Mouse (Mus musculus) large intestine, adult 2 months (tissue): Measurements from ENCODE around the gene Aqp2. TPM values are rescaled to one million over a fixed set of nuclear protein-coding genes. Genes with fewer than 3 reads are reported as not detected.

ENCODE experiments used
- DNase-seq: peaks from one replicate; pipeline ENCODE4 v3.0.0-alpha.2; 2012; ENCODE audit warnings: low read depth, low spot score
- WGBS: fragments of 180-500 bp; shearing (Covaris S2); methylation state at CpG from one replicate; pipeline ENCODE4 v1.1.7; 2018; 5-methylcytosine and 5-hydroxymethylcytosine counted together
- polyA plus RNA-seq: library from polyadenylated mRNA; depleted of rRNA; stranded (reverse); fragments of >200 nt; gene quantifications from 2 replicates; pipeline ENCODE4 v1.2.3, GENCODE M21; 2012; rRNA removed

The Aqp2 gene
- not detected in 2 replicates for polyA plus RNA-seq

GRCm38 (mm10) chr15:99578802-99579485 lies at the start of gene Aqp2:
Aqp2 (plus strand) TSS chr15:99579055.
- DNase-seq = no peak
- WGBS = 80% methylated on average over 26 of the region's 26 CpGs

GRCm38 (mm10) chr15:99531146-99531545 lies 47.7 kb upstream of the Aqp2 start:
- 17% methylated on average over 6 of the region's 6 CpGs for WGBS
- DNase-seq = no peak

- 66% methylated on average over 3 of the region's 3 CpGs for WGBS
- DNase-seq = no peak
Measured at GRCm38 (mm10) chr15:99532023-99532422, 46.8 kb upstream of the Aqp2 start.

GRCm38 (mm10) chr15:99536889-99537862 lies 41.7 kb upstream of the Aqp2 start:
- DNase-seq = no peak
- WGBS = 56% methylated on average over 11 of the region's 11 CpGs

- 74% methylated on average over 8 of the region's 8 CpGs for WGBS
- DNase-seq = no peak
Measured at GRCm38 (mm10) chr15:99539891-99540290, 39.0 kb upstream of the Aqp2 start.

GRCm38 (mm10) chr15:99544047-99544446 lies 34.8 kb upstream of the Aqp2 start:
- WGBS = 54% methylated on average over 7 of the region's 7 CpGs
- DNase-seq = no peak

GRCm38 (mm10) chr15:99546596-99546995 lies 32.3 kb upstream of the Aqp2 start:
- no peak for DNase-seq

GRCm38 (mm10) chr15:99547732-99548131 lies 31.1 kb upstream of the Aqp2 start:
- 51% methylated on average over 6 of the region's 6 CpGs for WGBS
- no peak for DNase-seq

More at GRCm38 (mm10) chr15:99546596-99546995, 32.3 kb upstream of the Aqp2 start:
- WGBS = 70% methylated on average over 11 of the region's 11 CpGs

- WGBS = 50% methylated on average over 2 of the region's 2 CpGs
- DNase-seq = no peak
Measured at GRCm38 (mm10) chr15:99549901-99550300, 29.0 kb upstream of the Aqp2 start.

- 36% methylated on average over 6 of the region's 6 CpGs for WGBS
- no peak for DNase-seq
Measured at GRCm38 (mm10) chr15:99553767-99554166, 25.1 kb upstream of the Aqp2 start.

GRCm38 (mm10) chr15:99558947-99559346 lies 19.9 kb upstream of the Aqp2 start:
- WGBS = 92% methylated on average over 1 of the region's 1 CpGs
- DNase-seq = no peak

GRCm38 (mm10) chr15:99560246-99560645 lies 18.6 kb upstream of the Aqp2 start:
- DNase-seq = no peak

GRCm38 (mm10) chr15:99567371-99567770 lies 11.5 kb upstream of the Aqp2 start:
- no peak for DNase-seq
- 31% methylated on average over 4 of the region's 4 CpGs for WGBS

More at GRCm38 (mm10) chr15:99560246-99560645, 18.6 kb upstream of the Aqp2 start:
- WGBS = 49% methylated on average over 10 of the region's 10 CpGs

GRCm38 (mm10) chr15:99568682-99569081 lies 10.2 kb upstream of the Aqp2 start:
- WGBS = 64% methylated on average over 6 of the region's 6 CpGs

GRCm38 (mm10) chr15:99569123-99569522 lies 9.7 kb upstream of the Aqp2 start:
- DNase-seq = no peak
- 67% methylated on average over 10 of the region's 10 CpGs for WGBS

More at GRCm38 (mm10) chr15:99568682-99569081, 10.2 kb upstream of the Aqp2 start:
- no peak for DNase-seq

- DNase-seq = no peak
- 3% methylated on average over 54 of the region's 54 CpGs for WGBS
Measured at GRCm38 (mm10) chr15:99583463-99584344, 4.8 kb downstream of the Aqp2 start.

- WGBS = 5% methylated on average over 24 of the region's 24 CpGs
- DNase-seq = no peak
Measured at GRCm38 (mm10) chr15:99584407-99585202, 5.8 kb downstream of the Aqp2 start.

GRCm38 (mm10) chr15:99585741-99586140 lies 6.9 kb downstream of the Aqp2 start:
- DNase-seq = no peak
- WGBS = 74% methylated on average over 6 of the region's 6 CpGs

- no peak for DNase-seq
- WGBS = 89% methylated on average over 3 of the region's 3 CpGs
Measured at GRCm38 (mm10) chr15:99586525-99586924, 7.7 kb downstream of the Aqp2 start.
